Mouse (Mus musculus): ENCODE data around the gene Tgfbi. TPM values are rescaled to one million over a fixed set of nuclear protein-coding genes. Genes with fewer than 3 reads are reported as not detected.

The Tgfbi gene
- 0.63 and 2.7 TPM in 2 replicates for polyA plus RNA-seq (2014; fragmentation: Nextera tagmentation; extraction: Ambion mirVana)

DNA sequence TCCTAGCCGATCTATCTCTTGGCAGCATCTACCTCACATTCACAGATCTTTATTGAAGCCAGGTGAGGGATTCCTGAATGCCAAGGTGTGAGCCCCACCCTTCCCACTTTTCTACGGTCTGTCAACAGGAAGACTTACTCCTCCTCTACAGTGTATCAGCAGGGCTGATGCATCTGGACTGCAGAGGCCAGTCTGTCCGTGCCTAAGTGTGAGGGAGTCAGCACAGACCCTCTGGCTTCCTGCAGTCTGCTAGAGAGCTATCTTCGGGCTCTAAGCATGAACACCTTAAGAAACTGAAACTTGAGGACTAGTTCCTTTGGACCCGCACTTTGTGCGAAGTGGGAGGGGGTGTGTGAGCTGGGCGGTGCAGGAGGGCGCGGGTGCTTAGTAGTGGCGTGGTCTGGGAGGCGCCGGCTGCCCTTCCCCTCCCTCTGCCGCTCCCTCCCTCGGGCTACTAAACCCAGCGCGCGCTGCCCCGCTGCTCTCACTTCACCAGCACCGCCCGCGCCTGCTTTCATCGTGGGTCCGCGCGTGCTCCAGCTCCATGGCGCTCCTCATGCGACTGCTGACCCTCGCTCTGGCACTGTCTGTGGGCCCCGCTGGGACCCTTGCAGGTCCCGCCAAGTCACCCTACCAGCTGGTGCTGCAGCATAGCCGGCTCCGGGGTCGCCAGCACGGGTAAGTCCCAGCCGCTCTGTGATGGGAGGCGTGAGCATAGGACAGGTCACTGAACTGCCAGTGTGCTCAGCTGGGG is at the start of gene Tgfbi:
Gene Tgfbi (plus strand): TSS at position 421 of the 754 bp plus-strand sequence.
- H3K4me3 ChIP-seq (replicated peaks; ENCODE audit: low read depth, low read length) = peak within 1 kb of the TSS; percentile 39
- DNase-seq = peak; percentile 74
- H3K36me3 ChIP-seq (ENCODE audit: control insufficient read depth, insufficient read depth, low read length) = no peaks in the 10 kb centered on the region
- H3K27ac ChIP-seq (replicated peaks; ENCODE audit: low read depth, low read length) = no peak within 1 kb of the TSS
- no peaks in the 10 kb centered on the region for H3K9me3 ChIP-seq (ENCODE audit: control insufficient read depth, low read length)
- peaks cover 6% of the 10 kb centered on the region for H3K4me1 ChIP-seq (ENCODE audit: control insufficient read depth, insufficient read depth, low read length)
- WGBS = 4% methylated on average over 33 of the region's 36 CpGs
- H3K4me2 ChIP-seq (ENCODE audit: low read length) = peak within 1 kb of the TSS; percentile 88
- H3K27me3 ChIP-seq (ENCODE audit: control insufficient read depth, insufficient read depth, low read length) = peaks cover 25% of the 10 kb centered on the region
- no peak for ATAC-seq (ENCODE audit: low FRiP score, low TSS enrichment)
- H3K9ac ChIP-seq (replicated peaks; ENCODE audit: low read length) = peak within 1 kb of the TSS; percentile 47

GRCm38 (mm10) chr13:56559841-56560370 is 49.4 kb upstream of the Tgfbi start:
- H3K27me3 ChIP-seq (ENCODE audit: control insufficient read depth, insufficient read depth, low read length) = no peaks in the 10 kb centered on the region
- DNase-seq (no peak), ATAC-seq (ENCODE audit: low FRiP score, low TSS enrichment) (no peak)
- no peak overlapping the region for H3K4me2 ChIP-seq (ENCODE audit: low read length)
- 83% methylated on average over 6 of the region's 6 CpGs for WGBS
- no peak overlapping the region for H3K4me3 ChIP-seq (replicated peaks; ENCODE audit: low read depth, low read length)
- H3K27ac ChIP-seq (replicated peaks; ENCODE audit: low read depth, low read length) = no peak overlapping the region
- H3K36me3 ChIP-seq (ENCODE audit: control insufficient read depth, insufficient read depth, low read length) = no peaks in the 10 kb centered on the region
- no peaks in the 10 kb centered on the region for H3K4me1 ChIP-seq (ENCODE audit: control insufficient read depth, insufficient read depth, low read length)
- H3K9ac ChIP-seq (replicated peaks; ENCODE audit: low read length) = no peak overlapping the region
- H3K9me3 ChIP-seq (ENCODE audit: control insufficient read depth, low read length) = no peaks in the 10 kb centered on the region

GRCm38 (mm10) chr13:56561129-56561528 is 48.2 kb upstream of the Tgfbi start:
- H3K4me2 ChIP-seq (ENCODE audit: low read length) = no peak overlapping the region
- no peaks in the 10 kb centered on the region for H3K4me1 ChIP-seq (ENCODE audit: control insufficient read depth, insufficient read depth, low read length)
- no peak overlapping the region for H3K4me3 ChIP-seq (replicated peaks; ENCODE audit: low read depth, low read length)
- no peaks in the 10 kb centered on the region for H3K36me3 ChIP-seq (ENCODE audit: control insufficient read depth, insufficient read depth, low read length)
- H3K27me3 ChIP-seq (ENCODE audit: control insufficient read depth, insufficient read depth, low read length) = no peaks in the 10 kb centered on the region
- no peak overlapping the region for H3K9ac ChIP-seq (replicated peaks; ENCODE audit: low read length)
- 81% methylated on average over 8 of the region's 8 CpGs for WGBS
- no peaks in the 10 kb centered on the region for H3K9me3 ChIP-seq (ENCODE audit: control insufficient read depth, low read length)
- DNase-seq = no peak
- ATAC-seq (ENCODE audit: low FRiP score, low TSS enrichment) = no peak
- no peak overlapping the region for H3K27ac ChIP-seq (replicated peaks; ENCODE audit: low read depth, low read length)

DNA sequence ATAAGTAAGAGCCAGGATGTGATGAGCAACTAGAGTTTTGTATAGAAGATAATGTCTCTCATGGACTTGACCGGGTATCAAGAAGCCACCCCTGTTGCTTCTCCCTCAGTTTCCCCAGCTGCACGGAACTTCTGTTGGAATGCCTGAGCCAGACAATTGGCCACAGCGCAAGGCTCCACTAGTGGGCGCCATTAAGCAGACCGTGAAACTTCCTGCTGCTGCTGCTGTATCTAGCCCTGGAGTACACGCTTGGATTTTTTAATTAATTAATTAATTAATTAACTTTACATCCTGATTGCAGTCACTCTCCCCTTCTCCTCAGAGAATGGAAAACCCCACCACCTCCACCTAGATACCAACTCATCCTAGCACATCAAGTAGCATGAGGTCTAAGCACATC is 46.2 kb upstream of the Tgfbi start:
- Histone ChIP-seq H3K36me3 (ENCODE audit: control insufficient read depth, insufficient read depth, low read length) (no peaks in the 10 kb centered on the region), H3K27me3 (ENCODE audit: control insufficient read depth, insufficient read depth, low read length) (no peaks in the 10 kb centered on the region), H3K9me3 (ENCODE audit: control insufficient read depth, low read length) (no peaks in the 10 kb centered on the region), H3K4me2 (ENCODE audit: low read length) (no peak overlapping the region), H3K4me1 (ENCODE audit: control insufficient read depth, insufficient read depth, low read length) (no peaks in the 10 kb centered on the region), H3K9ac (replicated peaks; ENCODE audit: low read length) (no peak overlapping the region), H3K4me3 (replicated peaks; ENCODE audit: low read depth, low read length) (no peak overlapping the region), H3K27ac (replicated peaks; ENCODE audit: low read depth, low read length) (no peak overlapping the region)
- peak; percentile 44 for DNase-seq
- no peak for ATAC-seq (ENCODE audit: low FRiP score, low TSS enrichment)
- WGBS = 41% methylated on average over 6 of the region's 6 CpGs

GRCm38 (mm10) chr13:56566336-56566735 is 43.0 kb upstream of the Tgfbi start:
- H3K4me3 ChIP-seq (replicated peaks; ENCODE audit: low read depth, low read length) = no peak overlapping the region
- no peak overlapping the region for H3K9ac ChIP-seq (replicated peaks; ENCODE audit: low read length)
- no peaks in the 10 kb centered on the region for H3K9me3 ChIP-seq (ENCODE audit: control insufficient read depth, low read length)
- no peaks in the 10 kb centered on the region for H3K36me3 ChIP-seq (ENCODE audit: control insufficient read depth, insufficient read depth, low read length)
- H3K27me3 ChIP-seq (ENCODE audit: control insufficient read depth, insufficient read depth, low read length) = no peaks in the 10 kb centered on the region
- 60% methylated on average over 10 of the region's 10 CpGs for WGBS
- ATAC-seq (ENCODE audit: low FRiP score, low TSS enrichment) (no peak), DNase-seq (peak; percentile 46)
- no peak overlapping the region for H3K4me2 ChIP-seq (ENCODE audit: low read length)
- no peak overlapping the region for H3K27ac ChIP-seq (replicated peaks; ENCODE audit: low read depth, low read length)
- no peaks in the 10 kb centered on the region for H3K4me1 ChIP-seq (ENCODE audit: control insufficient read depth, insufficient read depth, low read length)

- WGBS = 95% methylated on average over 8 of the region's 8 CpGs
- Histone ChIP-seq H3K9ac (replicated peaks; ENCODE audit: low read length) (no peak overlapping the region), H3K36me3 (ENCODE audit: control insufficient read depth, insufficient read depth, low read length) (no peaks in the 10 kb centered on the region), H3K27me3 (ENCODE audit: control insufficient read depth, insufficient read depth, low read length) (no peaks in the 10 kb centered on the region), H3K4me2 (ENCODE audit: low read length) (no peak overlapping the region), H3K27ac (replicated peaks; ENCODE audit: low read depth, low read length) (no peak overlapping the region), H3K9me3 (ENCODE audit: control insufficient read depth, low read length) (no peaks in the 10 kb centered on the region), H3K4me1 (ENCODE audit: control insufficient read depth, insufficient read depth, low read length) (no peaks in the 10 kb centered on the region), H3K4me3 (replicated peaks; ENCODE audit: low read depth, low read length) (no peak overlapping the region)
- ATAC-seq (ENCODE audit: low FRiP score, low TSS enrichment) (no peak), DNase-seq (no peak)
These were observed 37.7 kb upstream of the Tgfbi start for GRCm38 (mm10) chr13:56571645-56572044.

DNA sequence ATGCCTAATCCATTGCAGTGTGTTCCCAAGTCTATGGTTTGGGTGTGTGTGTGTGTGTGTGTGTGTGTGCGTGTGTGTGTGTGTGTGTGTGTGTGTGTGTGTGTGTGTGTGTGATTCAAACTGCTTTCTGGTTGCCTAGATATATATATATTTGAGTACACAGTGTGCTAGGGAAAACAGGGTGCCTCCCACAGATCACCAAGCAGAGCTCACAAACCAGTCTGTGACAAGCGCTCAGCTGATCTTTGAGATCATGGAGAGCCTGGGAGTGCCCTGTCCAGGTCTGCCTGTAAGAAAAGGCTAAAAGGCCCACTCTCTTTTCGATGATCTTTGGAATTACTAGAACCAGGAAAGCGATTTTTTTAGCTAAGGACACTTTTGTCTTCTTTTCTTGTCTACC is 34.2 kb upstream of the Tgfbi start:
- H3K27ac ChIP-seq (replicated peaks; ENCODE audit: low read depth, low read length) = no peak overlapping the region
- DNase-seq (no peak), ATAC-seq (ENCODE audit: low FRiP score, low TSS enrichment) (no peak)
- no peak overlapping the region for H3K4me3 ChIP-seq (replicated peaks; ENCODE audit: low read depth, low read length)
- H3K9ac ChIP-seq (replicated peaks; ENCODE audit: low read length) = no peak overlapping the region
- H3K4me1 ChIP-seq (ENCODE audit: control insufficient read depth, insufficient read depth, low read length) = no peaks in the 10 kb centered on the region
- no peaks in the 10 kb centered on the region for H3K9me3 ChIP-seq (ENCODE audit: control insufficient read depth, low read length)
- H3K36me3 ChIP-seq (ENCODE audit: control insufficient read depth, insufficient read depth, low read length) = no peaks in the 10 kb centered on the region
- no peak overlapping the region for H3K4me2 ChIP-seq (ENCODE audit: low read length)
- WGBS = 77% methylated on average over 4 of the region's 4 CpGs
- no peaks in the 10 kb centered on the region for H3K27me3 ChIP-seq (ENCODE audit: control insufficient read depth, insufficient read depth, low read length)

- peak; percentile 57 for DNase-seq
- 72% methylated on average over 12 of the region's 12 CpGs for WGBS
These were observed 33.5 kb upstream of the Tgfbi start for GRCm38 (mm10) chr13:56575701-56576321.

DNA sequence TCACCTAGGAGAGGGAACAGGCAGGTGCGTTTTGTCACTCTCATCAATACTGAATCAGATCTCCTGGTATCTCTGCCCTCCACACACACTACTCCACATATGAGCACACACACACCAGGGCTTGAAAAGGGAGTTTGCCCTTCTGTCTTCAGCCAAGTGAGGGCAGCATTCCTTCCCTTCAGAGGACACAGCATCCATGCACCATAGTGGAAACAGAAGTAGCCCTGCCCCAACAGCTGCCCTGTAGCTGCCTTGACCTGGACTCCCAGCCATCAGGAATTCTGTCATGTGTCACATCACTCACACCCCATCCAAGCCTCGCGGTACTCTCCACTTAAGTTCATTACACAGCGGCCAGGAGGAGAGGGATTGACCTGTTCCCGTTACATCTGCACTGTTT is 31.2 kb upstream of the Tgfbi start:
- peaks cover 13% of the 10 kb centered on the region for H3K4me1 ChIP-seq (ENCODE audit: control insufficient read depth, insufficient read depth, low read length)
- H3K4me3 ChIP-seq (replicated peaks; ENCODE audit: low read depth, low read length) = no peak overlapping the region
- H3K4me2 ChIP-seq (ENCODE audit: low read length) = no peak overlapping the region
- H3K9ac ChIP-seq (replicated peaks; ENCODE audit: low read length) = no peak overlapping the region
- no peak overlapping the region for H3K27ac ChIP-seq (replicated peaks; ENCODE audit: low read depth, low read length)
- no peaks in the 10 kb centered on the region for H3K36me3 ChIP-seq (ENCODE audit: control insufficient read depth, insufficient read depth, low read length)
- ATAC-seq (ENCODE audit: low FRiP score, low TSS enrichment) = no peak
- H3K9me3 ChIP-seq (ENCODE audit: control insufficient read depth, low read length) = no peaks in the 10 kb centered on the region
- no peak for DNase-seq
- WGBS = 87% methylated on average over 5 of the region's 5 CpGs
- H3K27me3 ChIP-seq (ENCODE audit: control insufficient read depth, insufficient read depth, low read length) = no peaks in the 10 kb centered on the region

More at GRCm38 (mm10) chr13:56575701-56576321, 33.5 kb upstream of the Tgfbi start:
- H3K9ac ChIP-seq (replicated peaks; ENCODE audit: low read length) = no peak overlapping the region
- no peak overlapping the region for H3K4me2 ChIP-seq (ENCODE audit: low read length)
- H3K9me3 ChIP-seq (ENCODE audit: control insufficient read depth, low read length) = no peaks in the 10 kb centered on the region
- no peak for ATAC-seq (ENCODE audit: low FRiP score, low TSS enrichment)
- no peak overlapping the region for H3K27ac ChIP-seq (replicated peaks; ENCODE audit: low read depth, low read length)
- H3K4me1 ChIP-seq (ENCODE audit: control insufficient read depth, insufficient read depth, low read length) = no peaks in the 10 kb centered on the region
- no peaks in the 10 kb centered on the region for H3K27me3 ChIP-seq (ENCODE audit: control insufficient read depth, insufficient read depth, low read length)
- no peaks in the 10 kb centered on the region for H3K36me3 ChIP-seq (ENCODE audit: control insufficient read depth, insufficient read depth, low read length)
- no peak overlapping the region for H3K4me3 ChIP-seq (replicated peaks; ENCODE audit: low read depth, low read length)
